Mouse (Mus musculus) CD8-positive naive resting alpha-beta T cell, adult 2 months (primary cell): Measurements from ENCODE around the gene Smad3.

Experiments used
- DNase-seq, 2 experiments: peaks; one replicate each; pipeline ENCODE4 v3.0.0; 2022; ENCODE audit warnings: low read depth in 2 of 2, low spot score in 2 of 2

Gene Smad3

DNA sequence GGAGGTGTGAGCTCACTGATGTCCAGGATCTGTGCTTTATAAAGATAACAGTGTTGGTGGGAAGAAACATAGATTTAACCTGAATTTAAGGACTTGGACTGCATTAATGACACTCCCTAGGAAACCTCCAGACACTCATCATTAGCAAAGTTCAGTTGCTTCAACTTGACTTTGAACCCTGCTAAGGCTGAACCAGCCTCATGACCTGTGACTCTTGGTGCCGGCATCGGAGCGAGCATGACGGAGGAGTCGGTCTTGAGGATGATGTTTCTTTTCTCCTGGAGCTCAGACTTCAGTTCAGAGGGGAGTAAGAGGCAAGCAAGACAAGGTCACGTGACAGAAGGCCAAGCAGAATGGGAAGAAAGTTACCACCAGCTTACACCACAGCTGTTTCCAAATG lies 113.8 kb downstream of the Smad3 start:
- no peak for DNase-seq

DNA sequence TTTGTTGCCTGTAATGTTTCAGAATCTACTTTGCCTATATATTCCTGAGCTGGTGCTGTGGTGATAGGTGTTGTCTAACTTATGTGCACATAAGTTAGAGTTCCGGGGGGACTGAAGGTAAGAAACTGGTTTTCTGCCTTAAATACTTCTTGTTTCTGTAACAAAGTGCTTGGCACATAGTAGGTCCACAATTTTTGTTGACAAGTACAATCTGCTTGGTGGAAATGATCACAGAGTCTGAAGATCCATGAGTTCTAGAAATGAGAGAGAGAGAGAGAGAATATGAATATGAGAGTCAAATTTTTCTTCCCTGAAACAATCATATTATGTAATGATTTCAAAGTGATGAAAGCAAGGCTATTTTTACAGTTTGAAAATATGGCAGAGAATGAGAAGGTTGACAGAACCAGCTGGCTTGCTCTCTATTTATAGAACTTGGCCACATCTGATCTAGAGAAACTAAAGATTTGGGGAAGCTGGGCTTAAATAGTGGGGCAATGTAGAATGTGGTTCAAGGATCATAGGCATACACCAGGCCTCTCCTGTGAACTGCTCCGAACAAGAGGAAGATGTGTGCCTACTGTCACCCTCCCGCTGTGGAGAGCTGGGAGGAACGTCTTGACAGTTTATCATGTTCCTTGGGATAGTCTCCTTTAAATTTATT lies 115.7 kb downstream of the Smad3 start:
- DNase-seq, result no peak

DNA sequence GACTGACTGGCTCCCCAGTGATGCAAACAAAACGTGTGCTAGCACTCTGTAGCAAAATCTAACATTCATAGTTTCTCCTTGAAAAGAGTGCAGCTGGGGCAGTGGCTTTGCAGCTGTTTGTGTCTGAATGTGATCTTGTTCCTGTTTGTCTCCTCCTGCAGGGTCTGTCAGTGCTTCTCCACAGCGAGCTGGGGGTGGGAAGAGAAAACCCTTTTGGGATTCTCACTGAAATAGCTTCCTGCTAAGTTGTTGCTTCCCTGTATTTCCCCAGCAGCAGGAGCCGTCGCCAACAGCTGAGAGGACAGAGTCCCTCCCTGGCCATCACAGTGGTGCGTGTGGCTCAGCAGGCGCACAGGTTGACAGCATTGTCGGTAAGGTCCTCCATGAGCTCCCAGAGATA lies 121.7 kb downstream of the Smad3 start:
- DNase-seq, result no peak

DNA sequence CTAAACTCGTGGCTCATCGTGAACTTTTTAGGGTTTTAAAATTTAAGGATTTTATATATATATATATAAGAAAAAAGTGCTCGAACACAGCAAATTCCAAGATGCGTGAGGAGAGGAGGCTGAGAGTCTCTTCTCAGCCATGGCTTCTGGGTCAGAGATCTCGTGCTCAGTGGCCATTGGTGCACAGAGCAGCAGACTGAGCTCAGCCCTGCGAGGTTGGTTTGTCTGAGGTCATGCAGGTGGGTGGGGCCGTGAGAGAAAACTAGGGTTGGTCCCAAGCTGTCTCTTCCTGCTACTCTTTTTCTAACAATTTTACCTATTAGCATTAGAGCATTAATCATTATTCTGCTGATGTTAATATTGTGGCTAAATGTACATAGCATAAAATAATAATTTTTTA lies 124.5 kb downstream of the Smad3 start:
- DNase-seq, result no peak

DNA sequence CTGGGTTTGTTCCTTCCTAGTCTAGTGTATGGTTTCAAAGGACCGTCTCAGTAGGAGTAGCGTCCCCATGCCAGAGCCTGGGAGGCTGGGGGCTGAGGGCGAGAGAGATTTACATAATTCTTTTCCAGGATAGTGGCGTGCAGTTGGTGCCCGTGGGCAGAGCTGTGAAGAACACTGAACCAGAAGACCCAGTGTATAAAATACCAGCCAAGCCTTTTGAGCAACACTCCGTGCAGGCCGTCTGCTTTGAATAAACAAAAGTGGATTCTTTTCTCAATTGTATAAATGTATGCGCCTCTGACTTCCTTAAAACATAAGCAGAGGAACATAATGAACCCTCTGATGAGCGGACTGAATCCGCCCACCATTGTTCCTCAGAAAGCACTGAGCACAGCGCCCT lies 124.9 kb downstream of the Smad3 start:
- no peak for DNase-seq

DNA sequence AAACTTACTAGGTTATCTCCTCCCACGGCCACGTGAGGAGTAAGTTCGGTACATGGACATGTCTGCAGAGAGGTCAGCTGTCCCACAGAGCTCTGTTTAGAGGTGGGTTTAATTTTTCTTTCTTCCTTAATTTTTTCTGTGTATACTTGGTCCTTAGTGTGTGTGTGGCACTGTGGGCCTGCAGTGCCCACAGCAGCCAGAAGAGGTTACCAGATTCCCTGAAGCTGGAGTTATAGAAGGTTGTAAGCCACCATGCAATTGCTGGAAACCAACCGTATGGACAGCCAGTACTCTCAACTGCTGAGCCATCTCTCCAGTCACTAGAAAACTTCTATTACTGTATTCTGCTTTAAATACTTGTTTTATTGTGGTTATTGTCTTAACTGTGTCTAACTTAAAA lies 125.7 kb downstream of the Smad3 start:
- DNase-seq, result no peak

DNA sequence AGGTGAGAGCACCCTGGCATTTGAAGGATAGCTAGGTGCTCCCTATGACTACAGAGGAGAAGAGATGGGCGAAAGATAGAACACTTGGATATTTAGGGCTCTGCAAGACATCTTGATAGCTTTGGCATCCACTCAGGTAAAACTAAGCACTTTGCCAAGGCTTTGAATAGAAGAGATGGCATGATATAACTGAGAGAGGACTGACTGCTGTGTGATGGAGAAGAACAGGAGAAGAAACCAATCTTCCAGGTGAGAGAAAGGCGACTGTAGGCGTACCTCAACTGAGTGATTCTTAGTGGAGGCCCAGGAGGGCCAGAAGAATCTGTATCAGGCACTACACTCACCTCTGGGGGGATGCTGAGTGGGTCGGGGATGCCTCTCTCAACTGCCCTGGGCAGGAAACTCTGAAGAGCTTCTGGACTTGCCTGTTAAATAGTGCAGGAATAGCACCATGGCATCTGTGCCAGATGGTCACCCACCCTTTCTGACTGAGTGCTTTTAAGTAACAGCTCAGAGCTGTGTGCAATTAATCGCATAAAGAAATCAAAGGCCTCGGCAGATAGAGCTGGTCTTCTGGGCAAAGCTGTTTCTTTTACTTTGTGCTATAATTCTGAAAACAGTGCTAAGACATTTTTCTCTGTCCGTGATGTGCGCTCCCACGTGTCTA lies 132.6 kb downstream of the Smad3 start:
- DNase-seq, result no peak

DNA sequence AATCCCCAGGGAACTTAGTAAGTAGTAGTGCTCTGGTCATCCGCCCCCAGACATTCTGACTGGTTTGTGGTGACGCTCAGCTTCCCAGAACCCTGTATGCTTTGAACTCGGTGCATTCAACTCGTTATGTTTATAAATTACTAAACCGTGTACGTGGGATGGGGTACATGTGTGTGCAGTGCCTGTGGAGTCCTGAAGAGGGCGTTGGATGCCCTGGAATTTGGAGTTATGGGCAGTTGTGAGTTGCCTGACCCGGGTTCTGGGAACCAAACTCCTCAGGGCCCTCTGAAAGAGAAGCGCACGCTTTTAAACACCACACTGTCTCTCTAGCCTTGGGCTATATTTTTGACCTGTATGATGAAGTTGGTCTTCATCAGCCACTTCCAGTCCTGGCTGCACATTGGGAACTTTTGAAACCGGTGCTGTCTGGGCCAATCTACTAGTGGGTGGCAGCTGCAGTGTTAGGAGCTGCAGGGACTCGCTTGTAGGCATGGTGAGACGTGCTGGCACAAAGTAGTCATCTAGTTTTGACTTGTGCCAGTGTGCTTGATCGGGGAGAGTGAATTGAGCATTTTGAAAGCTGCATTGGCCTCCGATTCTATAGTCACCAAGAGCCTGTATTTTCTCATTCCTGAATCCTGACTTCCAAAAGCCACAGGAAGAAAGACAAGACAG lies 133.8 kb downstream of the Smad3 start:
- DNase-seq, result no peak

DNA sequence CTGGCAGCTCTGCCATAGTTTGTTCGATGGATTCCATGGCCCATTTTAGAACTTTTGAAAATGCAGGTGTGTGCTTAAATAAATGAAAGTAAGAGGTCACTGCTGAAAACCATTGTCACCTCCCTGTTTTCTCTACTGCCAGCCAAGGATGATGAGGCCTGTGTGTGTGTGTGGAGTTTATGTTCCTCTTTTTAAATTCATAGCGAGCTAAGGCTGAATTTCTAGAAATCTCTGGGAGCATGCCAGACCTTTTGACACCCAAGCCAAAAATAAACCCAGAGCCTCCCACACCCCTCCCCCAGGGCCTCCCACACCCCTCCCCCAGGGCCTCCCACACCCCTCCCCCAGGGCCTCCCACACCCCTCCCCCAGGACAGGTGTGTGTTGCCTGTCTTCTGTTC lies 139.8 kb downstream of the Smad3 start:
- DNase-seq, result no peak

DNA sequence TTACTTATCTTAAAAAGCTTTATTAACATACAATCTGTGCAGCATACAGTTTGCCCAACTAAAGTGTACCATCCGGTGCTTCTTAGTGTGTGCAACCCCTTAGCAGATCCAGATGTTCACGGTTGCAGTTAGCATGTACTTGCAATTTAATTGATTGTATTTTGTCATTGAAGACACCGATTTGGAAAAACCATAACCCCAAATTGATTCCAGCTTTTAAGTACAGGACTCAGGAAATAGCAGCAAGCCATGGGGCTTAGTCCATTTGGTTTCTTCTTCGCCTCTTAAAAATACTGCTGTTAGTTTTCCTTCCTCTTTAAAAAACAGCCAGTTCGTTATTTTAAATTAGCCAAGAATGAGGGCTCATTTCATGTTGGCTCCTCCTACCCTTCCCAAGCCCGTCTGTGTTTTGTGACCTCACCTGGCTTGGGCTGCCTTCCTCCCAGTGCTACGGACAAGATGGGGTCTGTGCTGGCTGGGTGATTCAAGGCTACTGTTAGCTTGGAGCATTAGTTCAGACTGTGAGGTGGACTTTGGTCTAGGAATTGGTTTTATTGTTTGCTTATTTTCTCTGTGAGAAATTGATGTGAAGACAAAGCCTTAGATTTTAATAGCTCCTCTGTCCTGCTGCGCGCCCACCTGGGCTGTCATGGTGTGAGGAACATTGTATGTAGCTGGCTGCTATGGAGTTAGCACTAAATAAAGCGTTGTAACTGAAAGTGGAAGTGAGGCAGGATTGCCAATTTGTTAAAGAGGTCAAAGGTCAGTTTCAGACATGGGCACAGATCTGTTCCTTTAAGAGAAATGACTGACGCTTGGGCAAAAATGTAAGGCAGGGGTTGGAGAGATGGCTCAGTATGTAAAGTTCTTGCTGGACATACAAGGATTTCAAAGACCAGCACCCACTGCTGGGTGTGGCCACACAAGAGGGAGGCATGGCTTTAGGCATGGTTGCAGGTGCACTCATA lies 143.5 kb downstream of the Smad3 start:
- no peak for DNase-seq

DNA sequence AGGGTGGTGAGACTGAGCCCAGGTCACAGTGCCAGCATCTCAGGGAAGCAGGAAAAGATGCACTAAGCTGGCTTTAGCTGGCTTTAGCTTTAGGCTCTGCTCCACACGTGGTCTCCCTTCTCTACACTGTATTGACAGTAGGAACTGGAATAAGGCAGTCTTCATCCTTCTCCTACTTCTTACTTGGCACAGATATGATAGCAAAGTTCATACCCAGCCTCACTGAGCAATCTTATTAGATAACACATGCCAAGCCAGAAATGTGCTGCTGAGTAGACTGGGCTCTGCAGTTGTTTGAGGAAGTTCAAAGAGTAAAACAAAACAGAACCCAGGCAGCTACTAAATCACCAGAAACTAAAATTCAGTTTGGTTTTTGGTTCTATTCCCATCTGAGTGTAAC lies 144.2 kb downstream of the Smad3 start:
- DNase-seq, result no peak

DNA sequence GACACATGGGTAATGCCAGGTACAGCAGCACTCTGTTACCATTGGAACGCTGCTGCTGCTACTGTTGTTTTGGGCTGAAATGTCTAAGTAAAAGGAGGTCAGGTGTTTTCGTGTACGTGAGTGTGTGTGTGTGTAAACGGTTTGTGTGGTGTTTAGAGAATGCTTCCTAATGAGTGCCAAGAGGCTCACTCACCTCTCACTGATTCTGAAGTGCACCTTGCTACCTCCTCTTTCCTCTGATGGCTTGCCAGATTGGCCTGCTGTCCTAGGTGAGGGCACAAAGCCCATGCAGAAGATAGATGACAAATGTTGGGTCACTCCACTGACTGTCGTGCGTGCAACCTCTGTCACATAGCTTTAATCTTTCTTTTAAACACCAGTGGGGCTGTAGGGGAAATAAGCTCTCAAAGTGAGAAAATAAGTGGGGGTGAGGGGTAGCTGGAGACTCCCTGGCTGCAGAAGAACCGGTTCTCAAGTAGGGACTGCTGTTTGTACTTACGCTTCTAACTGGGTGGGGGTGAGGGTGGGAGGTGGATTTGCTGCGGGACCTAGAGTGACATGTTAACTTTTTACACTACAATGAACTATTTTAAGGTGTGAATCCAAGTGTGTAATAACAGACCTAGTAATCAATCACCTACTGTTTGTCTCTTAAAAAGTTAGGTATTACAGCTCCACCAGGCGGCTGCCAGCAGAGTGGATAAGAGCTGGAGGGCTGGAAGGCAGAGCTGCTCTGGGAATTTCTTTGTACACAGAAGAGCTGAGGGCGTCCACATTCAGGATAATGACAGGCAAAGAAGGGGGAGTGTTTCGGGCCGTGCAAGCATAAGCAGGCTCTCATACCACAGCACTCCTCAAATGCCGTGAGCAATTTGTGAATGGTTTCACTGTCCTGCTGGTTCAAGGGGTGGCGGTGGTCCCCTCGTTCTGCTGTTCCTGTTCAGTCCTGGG lies 145.0 kb downstream of the Smad3 start:
- DNase-seq, result no peak

DNA sequence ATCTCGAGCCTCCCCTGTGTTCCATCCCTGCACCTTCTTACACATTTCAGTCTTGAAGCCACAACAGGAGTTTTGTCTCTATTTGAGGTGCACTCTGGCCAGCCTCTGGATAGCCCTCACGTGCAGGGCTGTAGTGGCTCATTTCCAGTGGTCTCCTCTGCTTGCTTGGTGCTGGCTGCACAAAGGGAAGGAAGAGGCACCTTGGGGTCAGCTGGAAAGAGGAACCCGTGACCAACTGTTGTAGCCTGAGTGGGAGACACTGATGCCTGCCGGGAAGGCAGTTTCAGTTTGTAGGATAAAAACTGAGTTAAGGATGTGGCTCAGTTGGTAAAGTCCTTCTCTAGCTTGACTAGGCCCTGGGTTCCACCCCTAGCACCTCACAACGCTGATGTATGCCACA lies 145.8 kb downstream of the Smad3 start:
- no peak for DNase-seq

DNA sequence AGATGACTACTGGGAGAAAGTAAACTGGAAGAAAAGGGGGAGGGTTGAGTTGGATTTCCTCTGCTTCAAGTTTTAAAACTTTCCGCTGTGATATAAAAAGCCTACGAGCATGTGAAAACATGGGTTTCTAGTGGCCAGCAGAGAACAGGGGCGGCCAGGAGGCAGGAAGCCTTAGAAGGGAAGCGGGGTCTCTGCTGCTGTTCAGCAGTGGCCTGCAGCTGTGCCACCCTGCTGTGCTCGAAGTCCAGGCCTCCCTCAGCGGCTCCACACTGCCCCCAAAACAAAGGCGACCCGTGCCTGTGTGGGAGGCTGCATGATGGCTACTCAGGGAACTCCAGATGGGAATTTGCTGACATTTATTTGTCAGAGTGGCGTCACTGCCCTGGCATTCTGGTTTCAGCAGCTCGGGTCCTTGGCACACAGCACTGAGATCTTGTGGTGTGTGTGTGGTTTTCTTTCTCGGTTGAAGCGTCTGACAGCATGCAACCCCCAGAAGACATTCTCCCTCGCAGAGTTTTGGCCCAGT lies 146.9 kb downstream of the Smad3 start:
- peak in 1 of 2 experiments; percentile 23 for DNase-seq

DNA sequence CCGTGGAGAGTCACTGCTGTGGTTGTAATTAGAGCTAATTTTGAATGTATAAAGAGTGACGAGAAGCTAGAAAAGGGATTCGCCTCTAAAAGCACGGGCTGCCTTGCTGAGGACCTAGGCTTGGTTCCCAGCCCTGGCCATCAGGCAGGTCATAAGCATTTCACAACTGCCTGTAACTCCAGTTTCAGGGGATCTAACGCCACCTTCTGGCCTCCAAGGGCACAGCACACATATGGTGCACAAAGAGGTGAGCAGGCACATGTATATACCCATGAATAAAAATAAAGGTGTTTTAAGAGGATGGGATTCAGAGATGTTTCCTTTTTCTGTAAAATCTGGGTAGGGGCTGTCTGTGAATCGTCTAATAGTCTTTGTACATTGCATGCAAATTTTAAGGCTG lies 147.6 kb downstream of the Smad3 start:
- no peak for DNase-seq

DNA sequence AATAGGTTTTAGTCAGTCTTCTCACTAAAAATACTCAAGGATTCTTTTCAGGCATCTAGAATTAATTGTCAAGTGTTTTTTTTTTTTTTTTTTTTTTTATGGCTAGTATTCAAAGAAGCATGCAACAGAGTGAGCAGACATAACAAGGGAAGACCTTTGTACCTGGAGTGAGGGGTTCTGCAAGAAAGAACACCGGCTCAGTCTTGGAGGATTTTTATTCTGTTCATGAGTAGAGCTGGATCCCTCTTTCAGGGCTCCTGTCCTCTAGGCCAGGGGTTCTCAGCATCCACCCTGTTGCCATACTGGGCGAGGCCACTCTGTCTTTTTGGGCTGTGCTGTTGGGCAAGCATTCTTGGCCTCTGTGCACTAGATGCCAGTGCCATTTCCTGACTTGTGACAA lies 148.0 kb downstream of the Smad3 start:
- no peak for DNase-seq

DNA sequence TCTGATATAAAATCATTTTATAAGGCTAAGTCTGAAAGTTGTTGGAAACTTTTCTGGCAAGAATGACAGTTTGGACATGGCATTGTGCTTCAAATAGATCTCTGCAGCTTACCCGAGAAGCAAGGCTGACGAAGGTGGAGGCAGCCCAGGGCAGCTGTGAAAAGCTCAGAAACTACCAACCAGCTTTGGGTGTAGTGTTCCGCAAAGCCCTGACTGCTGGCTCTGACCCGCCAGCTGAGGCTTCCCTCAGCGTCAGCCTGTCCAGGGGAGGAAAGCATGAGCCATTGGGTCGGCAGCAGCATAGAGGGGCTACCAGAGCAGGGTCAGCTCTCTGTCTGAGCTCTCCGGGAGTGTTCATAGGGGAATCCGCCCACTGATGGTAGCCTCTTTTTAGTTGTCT lies 148.5 kb downstream of the Smad3 start:
- no peak for DNase-seq

DNA sequence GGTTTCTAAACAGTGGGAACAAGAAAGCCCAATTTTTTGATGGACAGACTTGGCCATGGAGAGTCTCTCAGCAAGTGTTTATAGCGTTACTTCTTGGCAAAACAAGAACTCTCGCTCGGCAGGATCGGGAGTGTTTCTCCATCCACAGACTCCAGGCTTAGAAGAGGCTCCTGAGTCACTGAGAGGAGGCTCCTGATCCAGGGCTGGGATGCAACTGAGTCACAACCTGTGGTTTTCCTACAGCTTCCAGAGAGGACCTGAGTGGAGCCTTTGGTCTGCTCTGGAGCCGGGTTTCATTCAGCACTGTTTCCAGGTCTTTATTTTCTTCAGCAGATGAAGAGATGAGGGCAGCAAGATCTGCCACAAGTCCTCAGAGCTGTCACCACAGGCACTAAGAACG lies 149.8 kb downstream of the Smad3 start:
- no peak for DNase-seq

DNA sequence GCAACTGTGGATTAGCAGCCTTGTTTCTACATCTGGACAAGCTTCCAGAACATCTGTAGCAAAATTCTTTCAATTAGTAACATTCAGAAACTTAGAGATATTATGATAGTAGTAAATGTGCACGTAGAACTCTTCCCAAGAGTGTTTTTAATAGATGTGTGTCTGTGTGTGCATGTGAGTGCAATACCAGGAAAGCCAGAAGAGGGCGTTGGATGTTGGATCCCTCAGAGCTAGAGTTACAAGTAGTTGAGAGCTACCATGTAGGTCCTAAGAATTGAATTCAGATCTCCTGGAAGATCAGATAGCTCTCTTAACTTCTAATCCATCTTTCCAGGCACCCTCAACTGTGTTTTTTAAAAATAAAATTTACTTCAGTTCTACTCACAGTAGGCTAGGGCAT lies 151.2 kb downstream of the Smad3 start:
- peak in 1 of 2 experiments; percentile 23 for DNase-seq

DNA sequence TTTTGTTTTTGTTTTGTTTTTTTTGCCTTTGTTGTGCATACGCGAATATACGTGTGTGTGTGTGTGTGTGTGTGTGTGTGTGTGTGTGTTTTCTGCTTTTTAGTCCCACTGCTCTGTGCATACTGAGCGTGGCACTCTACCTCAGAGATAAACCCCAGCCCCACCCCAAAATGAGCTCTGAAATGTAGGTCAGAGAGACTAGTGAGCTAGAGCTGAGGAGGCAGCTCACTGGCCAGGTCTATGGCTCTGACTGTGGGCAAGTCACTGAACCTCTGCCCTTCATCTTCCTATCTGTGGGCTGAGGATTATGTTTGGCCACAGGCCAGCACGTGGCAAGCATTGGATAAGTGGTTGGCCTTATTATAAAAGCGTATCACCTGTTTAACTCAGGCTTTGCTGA lies 153.9 kb downstream of the Smad3 start:
- no peak for DNase-seq
